Mouse (Mus musculus) intestine, postnatal 0 days (tissue): Measurements from ENCODE around the gene Nt5dc2. TPM values are rescaled to one million over a fixed set of nuclear protein-coding genes. Genes with fewer than 3 reads are reported as not detected.
A peak's percentile ranks its signal among the peaks of the same experiment; 100 is the strongest.

Experiments
- ATAC-seq: fragments of 200-750 bp; cut with Nextera tagmentation; 2 replicates; pipeline ENCODE4 v1.8.0; 2017; ENCODE audit warnings: mild to moderate bottlenecking, moderate TSS enrichment, moderate library complexity
- H3K27ac ChIP-seq: fragments of 300-500 bp; sonication (generic); 2 replicates; pipeline ENCODE4 v1.5.1; 2014; ENCODE audit warnings: mild to moderate bottlenecking, low read depth, low read length, moderate library complexity
- H3K27me3 ChIP-seq: fragments of 300-500 bp; sonication (generic); replicated peaks from 2 replicates; pipeline ENCODE4 v1.6.1; 2014; ENCODE audit warnings: low read length, mixed read lengths; ENCODE audit not compliant: control insufficient read depth, insufficient read depth
- H3K36me3 ChIP-seq: fragments of 300-500 bp; sonication (generic); 2 replicates; pipeline ENCODE4 v1.6.1; 2014; ENCODE audit warnings: mild to moderate bottlenecking, moderate library complexity; ENCODE audit not compliant: control insufficient read depth, insufficient read depth
- H3K4me1 ChIP-seq: fragments of 300-500 bp; sonication (generic); replicated peaks from 2 replicates; pipeline ENCODE4 v1.6.1; 2014; ENCODE audit warnings: antibody characterized with exemption, low read length, mixed read lengths; ENCODE audit not compliant: control insufficient read depth, insufficient read depth
- H3K4me2 ChIP-seq: fragments of 300-500 bp; sonication (generic); replicated peaks from 2 replicates; pipeline ENCODE4 v1.6.1; 2014; ENCODE audit warnings: low read depth, mild to moderate bottlenecking, moderate library complexity
- H3K4me3 ChIP-seq: fragments of 300-500 bp; sonication (generic); 2 replicates; pipeline ENCODE4 v1.5.1; 2014; ENCODE audit warnings: low read depth, low read length
- H3K9ac ChIP-seq: fragments of 300-500 bp; sonication (generic); 2 replicates; pipeline ENCODE4 v1.6.1; 2014; ENCODE audit warnings: mild to moderate bottlenecking, low read depth, low read length
- H3K9me3 ChIP-seq: fragments of 300-500 bp; sonication (generic); 2 replicates; pipeline ENCODE4 v1.6.1; 2016; ENCODE audit warnings: mixed run types; ENCODE audit not compliant: control insufficient read depth
- CTCF ChIP-seq: sonication (generic); IDR thresholded peaks from 2 replicates; pipeline ENCODE4 v1.5.1; 2016; ENCODE audit warnings: low read depth, mild to moderate bottlenecking, control low read depth, antibody characterized with exemption, moderate library complexity
- WGBS: fragments of 180-500 bp; shearing (Covaris S2); extraction: QIAGEN DNeasy Blood & Tissue Kit; methylation state at CpG from one replicate; pipeline ENCODE4 v1.1.7; 2014; 5-methylcytosine and 5-hydroxymethylcytosine counted together
- polyA plus RNA-seq: library from polyadenylated mRNA; unstranded; fragments of >200 nt; fragmentation: Nextera tagmentation; extraction: Ambion mirVana; gene quantifications from 2 replicates; pipeline ENCODE4 v1.2.1, GENCODE M21; 2015

Gene Nt5dc2
- polyA plus RNA-seq, 1 experiment from 2014 or later = 34.9 TPM

- Histone ChIP-seq H3K36me3 (peaks cover 18% of the 10 kb centered on the region; the same call in 1 of the 2 replicates), H3K9ac (no peak overlapping the region), H3K27ac (peak overlapping the region; percentile 41; the same call in 1 of the 2 replicates), H3K9me3 (no peaks in the 10 kb centered on the region), H3K4me3 (no peak overlapping the region), H3K4me2 (peak overlapping the region; percentile 96), H3K4me1 (peaks cover 14% of the 10 kb centered on the region), H3K27me3 (no peaks in the 10 kb centered on the region)
- WGBS = 29% methylated on average over 11 of the region's 11 CpGs
- TF ChIP-seq CTCF = no peak
- ATAC-seq = peak; percentile 52
Measured at GRCm38 (mm10) chr14:31133023-31133665, 2.3 kb downstream of the Nt5dc2 start.

GRCm38 (mm10) chr14:31134015-31135000 is 3.5 kb downstream of the Nt5dc2 start:
- Histone ChIP-seq H3K27ac (no peak overlapping the region), H3K27me3 (no peaks in the 10 kb centered on the region), H3K4me2 (no peak overlapping the region), H3K9me3 (no peaks in the 10 kb centered on the region), H3K9ac (no peak overlapping the region), H3K36me3 (peaks cover 24% of the 10 kb centered on the region; the same call in 1 of the 2 replicates), H3K4me3 (no peak overlapping the region), H3K4me1 (peaks cover 14% of the 10 kb centered on the region)
- 81% methylated on average over 25 of the region's 25 CpGs for WGBS
- TF ChIP-seq CTCF = no peak
- no peak for ATAC-seq

DNA sequence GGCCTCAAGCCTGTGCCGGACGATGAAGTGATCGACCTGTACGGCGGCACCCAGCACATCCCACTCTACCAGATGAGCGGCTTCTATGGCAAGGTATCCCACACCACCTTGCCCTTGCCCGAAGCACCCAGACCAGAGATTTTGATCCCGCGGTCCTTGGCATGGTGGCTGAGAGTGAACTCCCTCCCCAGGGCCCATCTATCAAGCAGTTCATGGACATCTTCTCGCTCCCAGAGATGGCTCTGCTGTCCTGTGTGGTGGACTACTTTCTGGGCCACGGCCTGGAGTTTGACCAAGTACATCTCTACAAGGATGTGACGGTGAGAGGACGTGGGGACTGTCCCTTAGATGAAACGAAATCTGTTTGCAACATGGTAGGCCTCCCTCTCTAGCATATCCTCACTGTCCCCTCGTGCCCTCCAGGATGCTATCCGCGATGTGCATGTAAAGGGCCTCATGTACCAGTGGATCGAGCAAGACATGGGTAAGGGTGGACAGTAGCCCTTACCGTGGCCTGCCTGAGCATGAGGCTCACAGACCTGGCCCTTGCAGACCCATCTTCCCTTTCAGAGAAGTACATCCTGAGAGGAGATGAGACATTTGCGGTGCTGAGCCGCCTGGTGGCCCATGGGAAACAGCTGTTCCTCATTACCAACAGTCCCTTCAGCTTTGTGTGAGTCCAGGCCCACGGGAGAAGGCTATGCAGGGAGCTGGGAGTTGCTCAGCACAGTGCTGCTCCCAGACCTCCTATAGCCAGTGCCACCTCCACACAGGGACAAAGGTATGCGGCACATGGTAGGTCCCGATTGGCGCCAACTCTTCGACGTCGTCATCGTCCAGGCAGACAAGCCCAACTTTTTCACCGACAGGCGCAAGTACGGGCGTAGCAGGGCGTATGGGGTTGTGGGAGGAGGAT is 4.9 kb downstream of the Nt5dc2 start:
- Histone ChIP-seq H3K4me3 (no peak overlapping the region), H3K4me2 (no peak overlapping the region), H3K36me3 (peaks cover 32% of the 10 kb centered on the region; the same call in 1 of the 2 replicates), H3K4me1 (peaks cover 14% of the 10 kb centered on the region), H3K9ac (no peak overlapping the region), H3K27me3 (no peaks in the 10 kb centered on the region), H3K27ac (no peak overlapping the region), H3K9me3 (no peaks in the 10 kb centered on the region)
- TF ChIP-seq CTCF = no peak
- no peak for ATAC-seq
- WGBS = 93% methylated on average over 34 of the region's 34 CpGs

DNA sequence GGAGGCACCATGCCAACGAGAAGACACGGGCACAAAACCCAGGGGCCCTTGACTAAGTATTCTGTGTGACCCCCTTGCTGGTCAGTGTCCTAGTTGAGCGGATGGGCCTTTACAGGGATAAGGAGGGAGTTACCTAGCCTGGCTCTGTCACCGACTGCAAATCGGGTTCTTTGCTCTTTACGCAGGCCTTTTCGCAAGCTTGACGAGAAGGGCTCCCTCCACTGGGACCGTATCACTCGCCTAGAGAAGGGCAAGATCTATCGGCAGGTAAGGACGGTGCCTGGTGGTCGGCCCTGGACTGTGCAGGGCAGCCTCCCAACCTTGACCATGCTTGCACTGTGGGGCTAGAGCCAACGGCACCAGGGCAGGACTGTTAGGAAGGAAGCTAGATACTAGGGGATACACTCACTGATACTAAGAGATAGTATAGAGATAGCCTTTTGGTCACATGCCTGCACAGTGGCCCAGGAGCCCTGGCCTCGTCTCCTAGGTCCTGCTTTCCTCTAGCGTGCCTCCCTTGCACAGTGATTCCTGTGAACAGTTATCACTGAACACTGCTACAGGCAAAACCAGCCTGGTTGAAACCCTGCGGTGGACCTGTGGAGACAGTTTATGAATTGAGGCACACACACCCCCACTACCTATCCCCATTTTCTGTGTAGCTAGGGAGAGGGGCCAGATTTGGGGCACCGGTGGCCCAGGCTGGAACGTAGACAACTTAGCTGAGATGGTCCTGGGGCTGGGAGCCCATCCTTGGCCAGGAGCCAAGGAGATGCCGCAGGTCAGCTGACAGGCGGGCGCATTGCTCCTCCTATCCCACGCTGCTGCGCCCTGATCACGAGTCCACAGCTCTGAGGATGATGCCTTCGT is 5.8 kb downstream of the Nt5dc2 start:
- 90% methylated on average over 26 of the region's 26 CpGs for WGBS
- Histone ChIP-seq H3K9me3 (no peaks in the 10 kb centered on the region), H3K4me2 (no peak overlapping the region), H3K27me3 (no peaks in the 10 kb centered on the region), H3K27ac (0 out of 2 replicates have a peak overlapping the region, but pooled peaks have one; percentile 41), H3K36me3 (peaks cover 32% of the 10 kb centered on the region; the same call in 1 of the 2 replicates), H3K4me1 (peaks cover 14% of the 10 kb centered on the region), H3K4me3 (no peak overlapping the region), H3K9ac (no peak overlapping the region)
- ATAC-seq = no peak
- TF ChIP-seq CTCF = no peak

GRCm38 (mm10) chr14:31137281-31137595 is 6.4 kb downstream of the Nt5dc2 start:
- Histone ChIP-seq H3K27me3 (no peaks in the 10 kb centered on the region), H3K4me1 (peaks cover 9% of the 10 kb centered on the region), H3K4me2 (no peak overlapping the region), H3K9me3 (no peaks in the 10 kb centered on the region), H3K27ac (peak overlapping the region; percentile 41), H3K4me3 (no peak overlapping the region), H3K9ac (no peak overlapping the region), H3K36me3 (peaks cover 32% of the 10 kb centered on the region; the same call in 1 of the 2 replicates)
- TF ChIP-seq CTCF = no peak
- WGBS = 85% methylated on average over 10 of the region's 10 CpGs
- no peak for ATAC-seq
